Mouse (Mus musculus): ENCODE data around the gene Tnxb. TPM values are rescaled to one million over a fixed set of nuclear protein-coding genes. Genes with fewer than 3 reads are reported as not detected.

Gene Tnxb
- polyA plus RNA-seq, 1 experiment = not detected

GRCm38 (mm10) chr17:34646906-34647787 is 23.2 kb upstream of the Tnxb start, which contains the start of gene Atf6b:
Atf6b (plus strand) TSS chr17:34647146.
- no peak for TF ChIP-seq CTCF (IDR thresholded peaks at IDR 0.05; ENCODE audit: insufficient read depth, low read depth, low read length)
- peak; percentile 63 for TF ChIP-seq POLR2A (IDR thresholded peaks at IDR 0.05; ENCODE audit: insufficient read depth, low read depth, low read length)
- Histone ChIP-seq H3K4me3 (ENCODE audit: insufficient read depth, low read depth, low read length) (peak within 1 kb of the TSS; percentile 64), H3K4me1 (ENCODE audit: control insufficient read depth, insufficient read depth, low read length) (peaks cover 25% of the 10 kb centered on the region), H3K27ac (ENCODE audit: insufficient read depth, low read depth, low read length) (peak within 1 kb of the TSS; percentile 11; the same call in 1 of the 2 replicates)
- under 1% methylated on average over 66 of the region's 66 CpGs for WGBS

GRCm38 (mm10) chr17:34648141-34648890 is 22.0 kb upstream of the Tnxb start:
- no peak overlapping the region for H3K4me3 ChIP-seq (ENCODE audit: insufficient read depth, low read depth, low read length)
- WGBS = 84% methylated on average over 16 of the region's 16 CpGs
- TF ChIP-seq POLR2A (IDR thresholded peaks at IDR 0.05; ENCODE audit: insufficient read depth, low read depth, low read length) = no peak
- no peak for TF ChIP-seq CTCF (IDR thresholded peaks at IDR 0.05; ENCODE audit: insufficient read depth, low read depth, low read length)
- H3K4me1 ChIP-seq (ENCODE audit: control insufficient read depth, insufficient read depth, low read length) = peaks cover 25% of the 10 kb centered on the region
- no peak overlapping the region for H3K27ac ChIP-seq (ENCODE audit: insufficient read depth, low read depth, low read length)

- TF ChIP-seq CTCF (IDR thresholded peaks at IDR 0.05; ENCODE audit: insufficient read depth, low read depth, low read length) (no peak), POLR2A (IDR thresholded peaks at IDR 0.05; ENCODE audit: insufficient read depth, low read depth, low read length) (no peak)
- H3K4me3 ChIP-seq (ENCODE audit: insufficient read depth, low read depth, low read length) = no peak overlapping the region
- peaks cover 25% of the 10 kb centered on the region for H3K4me1 ChIP-seq (ENCODE audit: control insufficient read depth, insufficient read depth, low read length)
- no peak overlapping the region for H3K27ac ChIP-seq (ENCODE audit: insufficient read depth, low read depth, low read length)
- 84% methylated on average over 18 of the region's 18 CpGs for WGBS
Measured at GRCm38 (mm10) chr17:34649106-34649864, 21.1 kb upstream of the Tnxb start.

GRCm38 (mm10) chr17:34650781-34651180 is 19.6 kb upstream of the Tnxb start:
- H3K27ac ChIP-seq (ENCODE audit: insufficient read depth, low read depth, low read length) = no peak overlapping the region
- WGBS = 88% methylated on average over 14 of the region's 14 CpGs
- H3K4me3 ChIP-seq (ENCODE audit: insufficient read depth, low read depth, low read length) = no peak overlapping the region
- H3K4me1 ChIP-seq (ENCODE audit: control insufficient read depth, insufficient read depth, low read length) = peaks cover 26% of the 10 kb centered on the region
- no peak for TF ChIP-seq CTCF (IDR thresholded peaks at IDR 0.05; ENCODE audit: insufficient read depth, low read depth, low read length)
- TF ChIP-seq POLR2A (IDR thresholded peaks at IDR 0.05; ENCODE audit: insufficient read depth, low read depth, low read length) = no peak

GRCm38 (mm10) chr17:34651507-34652221 is 18.7 kb upstream of the Tnxb start:
- TF ChIP-seq CTCF (IDR thresholded peaks at IDR 0.05; ENCODE audit: insufficient read depth, low read depth, low read length) (peak; percentile 46; the same call in 1 of the 2 replicates), POLR2A (IDR thresholded peaks at IDR 0.05; ENCODE audit: insufficient read depth, low read depth, low read length) (no peak)
- 37% methylated on average over 19 of the region's 19 CpGs for WGBS

GRCm38 (mm10) chr17:34652546-34652945 is 17.8 kb upstream of the Tnxb start:
- no peak for TF ChIP-seq CTCF (IDR thresholded peaks at IDR 0.05; ENCODE audit: insufficient read depth, low read depth, low read length)
- no peak for TF ChIP-seq POLR2A (IDR thresholded peaks at IDR 0.05; ENCODE audit: insufficient read depth, low read depth, low read length)
- peaks cover 34% of the 10 kb centered on the region for H3K4me1 ChIP-seq (ENCODE audit: control insufficient read depth, insufficient read depth, low read length)
- no peak overlapping the region for H3K4me3 ChIP-seq (ENCODE audit: insufficient read depth, low read depth, low read length)
- H3K27ac ChIP-seq (ENCODE audit: insufficient read depth, low read depth, low read length) = no peak overlapping the region
- 82% methylated on average over 10 of the region's 10 CpGs for WGBS

More at GRCm38 (mm10) chr17:34651507-34652221, 18.7 kb upstream of the Tnxb start:
- H3K4me1 ChIP-seq (ENCODE audit: control insufficient read depth, insufficient read depth, low read length) = peaks cover 27% of the 10 kb centered on the region
- H3K27ac ChIP-seq (ENCODE audit: insufficient read depth, low read depth, low read length) = no peak overlapping the region
- no peak overlapping the region for H3K4me3 ChIP-seq (ENCODE audit: insufficient read depth, low read depth, low read length)

- TF ChIP-seq POLR2A (IDR thresholded peaks at IDR 0.05; ENCODE audit: insufficient read depth, low read depth, low read length) (no peak), CTCF (IDR thresholded peaks at IDR 0.05; ENCODE audit: insufficient read depth, low read depth, low read length) (no peak)
- H3K4me1 ChIP-seq (ENCODE audit: control insufficient read depth, insufficient read depth, low read length) = peaks cover 33% of the 10 kb centered on the region
- H3K4me3 ChIP-seq (ENCODE audit: insufficient read depth, low read depth, low read length) = no peak overlapping the region
- 91% methylated on average over 8 of the region's 8 CpGs for WGBS
- H3K27ac ChIP-seq (ENCODE audit: insufficient read depth, low read depth, low read length) = no peak overlapping the region
Measured at GRCm38 (mm10) chr17:34652985-34653384, 17.4 kb upstream of the Tnxb start.

GRCm38 (mm10) chr17:34653746-34654285 is 16.5 kb upstream of the Tnxb start:
- H3K4me3 ChIP-seq (ENCODE audit: insufficient read depth, low read depth, low read length) = no peak overlapping the region
- no peak overlapping the region for H3K27ac ChIP-seq (ENCODE audit: insufficient read depth, low read depth, low read length)
- 62% methylated on average over 9 of the region's 9 CpGs for WGBS
- TF ChIP-seq POLR2A (IDR thresholded peaks at IDR 0.05; ENCODE audit: insufficient read depth, low read depth, low read length) (no peak), CTCF (IDR thresholded peaks at IDR 0.05; ENCODE audit: insufficient read depth, low read depth, low read length) (peak; percentile 25)
- H3K4me1 ChIP-seq (ENCODE audit: control insufficient read depth, insufficient read depth, low read length) = peaks cover 26% of the 10 kb centered on the region

Data from olfactory bulb, adult 2 months (tissue).